Mouse (Mus musculus) heart, embryonic 15.5 days (tissue): ENCODE results near the gene Hadha. TPM values are rescaled to one million over a fixed set of nuclear protein-coding genes. Genes with fewer than 3 reads are reported as not detected.

Source experiments
- ATAC-seq: fragments of 200-750 bp; cut with Nextera tagmentation; replicated peaks from 2 replicates; pipeline ENCODE4 v1.8.0; 2017; ENCODE audit warnings: low read depth, moderate TSS enrichment; ENCODE audit not compliant: insufficient number of reproducible peaks, insufficient read depth, low FRiP score
- H3K27ac ChIP-seq: fragments of 300-500 bp; sonication (generic); 2 replicates; pipeline ENCODE4 v1.5.1; 2015; ENCODE audit warnings: mild to moderate bottlenecking, inconsistent platforms
- H3K27me3 ChIP-seq: fragments of 300-500 bp; sonication (generic); 2 replicates; pipeline ENCODE4 v1.6.1; 2015; ENCODE audit warnings: inconsistent platforms
- H3K36me3 ChIP-seq: fragments of 300-500 bp; sonication (generic); 2 replicates; pipeline ENCODE4 v1.6.1; 2015; ENCODE audit warnings: mild to moderate bottlenecking, inconsistent platforms
- H3K4me1 ChIP-seq: fragments of 300-500 bp; sonication (generic); replicated peaks from 2 replicates; pipeline ENCODE4 v1.6.1; 2015; ENCODE audit warnings: inconsistent platforms
- H3K4me2 ChIP-seq: fragments of 300-500 bp; sonication (generic); 2 replicates; pipeline ENCODE4 v1.6.1; 2015; ENCODE audit warnings: inconsistent platforms, mild to moderate bottlenecking, moderate library complexity
- H3K4me3 ChIP-seq: fragments of 300-500 bp; sonication (generic); 2 replicates; pipeline ENCODE4 v1.5.1; 2015; ENCODE audit warnings: mild to moderate bottlenecking, inconsistent platforms
- H3K9ac ChIP-seq: fragments of 300-500 bp; sonication (generic); 2 replicates; pipeline ENCODE4 v1.6.1; 2015; ENCODE audit warnings: mild to moderate bottlenecking, inconsistent platforms
- H3K9me3 ChIP-seq: fragments of 300-500 bp; sonication (generic); replicated peaks from 2 replicates; pipeline ENCODE4 v1.6.1; 2016; ENCODE audit warnings: inconsistent platforms
- WGBS: fragments of 180-500 bp; shearing (Covaris S2); methylation state at CpG from one replicate; pipeline ENCODE4 v1.1.7; 2015; ENCODE audit warnings: mixed read lengths; 5-methylcytosine and 5-hydroxymethylcytosine counted together
- polyA plus RNA-seq: library from polyadenylated mRNA; unstranded; fragments of >200 nt; fragmentation: Nextera tagmentation; extraction: Ambion mirVana; gene quantifications from 2 replicates; pipeline ENCODE4 v1.2.1, GENCODE M21; 2015

Hadha gene
- polyA plus RNA-seq: 261 and 298 TPM in 2 replicates

GRCm38 (mm10) chr5:30154474-30155394, at the start of gene Hadha, which contains the start of gene Hadhb:
Gene Hadha (minus strand): TSS chr5:30155162.
Gene Hadhb (plus strand): TSS chr5:30155248.
- ATAC-seq: peak; percentile 85
- Histone ChIP-seq H3K27ac (peak within 1 kb of the TSS; percentile 94), H3K4me1 (peaks cover 34% of the 10 kb centered on the region), H3K27me3 (no peaks in the 10 kb centered on the region), H3K9ac (peak within 1 kb of the TSS; percentile 97), H3K36me3 (no peaks in the 10 kb centered on the region), H3K4me3 (peak within 1 kb of the TSS; percentile 91), H3K9me3 (no peaks in the 10 kb centered on the region), H3K4me2 (peak within 1 kb of the TSS; percentile 60)
- under 1% methylated on average over 53 of the region's 53 CpGs for WGBS

- ATAC-seq: no peak
- Histone ChIP-seq H3K4me2 (no peak overlapping the region), H3K4me1 (peaks cover 10% of the 10 kb centered on the region), H3K27ac (no peak overlapping the region), H3K27me3 (no peaks in the 10 kb centered on the region), H3K9ac (no peak overlapping the region), H3K36me3 (no peaks in the 10 kb centered on the region), H3K4me3 (no peak overlapping the region), H3K9me3 (no peaks in the 10 kb centered on the region)
- WGBS: 65% methylated on average over 1 of the region's 1 CpGs
Observed at GRCm38 (mm10) chr5:30204441-30204840, 49.5 kb upstream of the Hadha start.

- Histone ChIP-seq H3K4me2 (no peak overlapping the region), H3K9ac (no peak overlapping the region), H3K9me3 (no peaks in the 10 kb centered on the region), H3K4me3 (no peak overlapping the region), H3K27ac (no peak overlapping the region), H3K36me3 (no peaks in the 10 kb centered on the region), H3K4me1 (0 out of 2 replicates have a peak, but pooled peaks cover 4% of the 10 kb centered on the region), H3K27me3 (no peaks in the 10 kb centered on the region)
- no peak for ATAC-seq
- WGBS: 71% methylated on average over 10 of the region's 10 CpGs
Observed at GRCm38 (mm10) chr5:30203216-30203885, 48.4 kb upstream of the Hadha start.

GRCm38 (mm10) chr5:30202221-30202620, 47.3 kb upstream of the Hadha start:
- 79% methylated on average over 7 of the region's 7 CpGs for WGBS
- Histone ChIP-seq H3K4me1 (0 out of 2 replicates have a peak, but pooled peaks cover 4% of the 10 kb centered on the region), H3K9me3 (no peaks in the 10 kb centered on the region), H3K27ac (no peak overlapping the region), H3K4me2 (no peak overlapping the region), H3K27me3 (no peaks in the 10 kb centered on the region), H3K9ac (no peak overlapping the region), H3K36me3 (no peaks in the 10 kb centered on the region), H3K4me3 (no peak overlapping the region)
- ATAC-seq: no peak

- 42% methylated on average over 5 of the region's 5 CpGs for WGBS
Observed at GRCm38 (mm10) chr5:30201521-30201920, 46.6 kb upstream of the Hadha start.

GRCm38 (mm10) chr5:30198257-30198656, 43.3 kb upstream of the Hadha start:
- Histone ChIP-seq H3K4me3 (no peak overlapping the region), H3K9ac (no peak overlapping the region), H3K27ac (no peak overlapping the region), H3K27me3 (no peaks in the 10 kb centered on the region), H3K4me2 (no peak overlapping the region), H3K36me3 (no peaks in the 10 kb centered on the region), H3K9me3 (no peaks in the 10 kb centered on the region), H3K4me1 (0 out of 2 replicates have a peak, but pooled peaks cover 8% of the 10 kb centered on the region)
- no peak for ATAC-seq
- 63% methylated on average over 7 of the region's 7 CpGs for WGBS

More at GRCm38 (mm10) chr5:30201521-30201920, 46.6 kb upstream of the Hadha start:
- Histone ChIP-seq H3K4me1 (0 out of 2 replicates have a peak, but pooled peaks cover 4% of the 10 kb centered on the region), H3K27me3 (no peaks in the 10 kb centered on the region), H3K4me2 (no peak overlapping the region), H3K27ac (no peak overlapping the region), H3K4me3 (no peak overlapping the region), H3K9me3 (no peaks in the 10 kb centered on the region), H3K36me3 (no peaks in the 10 kb centered on the region), H3K9ac (no peak overlapping the region)
- ATAC-seq: 0 out of 2 replicates have a peak, but pooled peaks have one; percentile 25

- H3K9me3 ChIP-seq: no peaks in the 10 kb centered on the region
- no peak overlapping the region for H3K9ac ChIP-seq
- ATAC-seq: no peak
- H3K36me3 ChIP-seq: no peaks in the 10 kb centered on the region
- no peak overlapping the region for H3K4me2 ChIP-seq
- 0 out of 2 replicates have a peak, but pooled peaks cover 4% of the 10 kb centered on the region for H3K4me1 ChIP-seq
- no peak overlapping the region for H3K4me3 ChIP-seq
- H3K27ac ChIP-seq: no peak overlapping the region
- 86% methylated on average over 5 of the region's 5 CpGs for WGBS
- no peaks in the 10 kb centered on the region for H3K27me3 ChIP-seq
Observed at GRCm38 (mm10) chr5:30195340-30195739, 40.4 kb upstream of the Hadha start.

DNA sequence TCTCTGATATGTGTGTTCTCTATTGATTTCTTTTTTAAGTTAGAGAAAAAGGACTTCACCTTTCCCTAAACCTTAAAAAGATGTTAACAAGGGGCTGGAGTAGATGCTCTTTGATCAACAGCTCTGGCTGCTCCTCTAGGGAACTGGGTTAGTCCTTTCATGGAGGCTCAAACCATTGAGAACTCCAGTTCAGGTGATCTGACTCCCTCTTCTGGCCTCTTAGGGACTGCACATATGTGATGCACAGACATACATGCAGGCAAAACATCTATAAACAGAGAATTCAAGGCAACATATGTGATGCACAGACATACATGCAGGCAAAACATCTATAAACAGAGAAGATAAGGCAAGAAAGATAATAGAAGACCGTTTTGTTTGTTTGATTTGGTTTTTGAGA, 37.5 kb upstream of the Hadha start:
- 0 out of 2 replicates have a peak, but pooled peaks cover 4% of the 10 kb centered on the region for H3K4me1 ChIP-seq
- H3K4me3 ChIP-seq: no peak overlapping the region
- peaks cover 22% of the 10 kb centered on the region; the same call in 1 of the 2 replicates for H3K36me3 ChIP-seq
- H3K27ac ChIP-seq: no peak overlapping the region
- H3K9me3 ChIP-seq: no peaks in the 10 kb centered on the region
- no peak for ATAC-seq
- no peaks in the 10 kb centered on the region for H3K27me3 ChIP-seq
- H3K9ac ChIP-seq: no peak overlapping the region
- WGBS: 61% methylated on average over 1 of the region's 1 CpGs
- H3K4me2 ChIP-seq: no peak overlapping the region

DNA sequence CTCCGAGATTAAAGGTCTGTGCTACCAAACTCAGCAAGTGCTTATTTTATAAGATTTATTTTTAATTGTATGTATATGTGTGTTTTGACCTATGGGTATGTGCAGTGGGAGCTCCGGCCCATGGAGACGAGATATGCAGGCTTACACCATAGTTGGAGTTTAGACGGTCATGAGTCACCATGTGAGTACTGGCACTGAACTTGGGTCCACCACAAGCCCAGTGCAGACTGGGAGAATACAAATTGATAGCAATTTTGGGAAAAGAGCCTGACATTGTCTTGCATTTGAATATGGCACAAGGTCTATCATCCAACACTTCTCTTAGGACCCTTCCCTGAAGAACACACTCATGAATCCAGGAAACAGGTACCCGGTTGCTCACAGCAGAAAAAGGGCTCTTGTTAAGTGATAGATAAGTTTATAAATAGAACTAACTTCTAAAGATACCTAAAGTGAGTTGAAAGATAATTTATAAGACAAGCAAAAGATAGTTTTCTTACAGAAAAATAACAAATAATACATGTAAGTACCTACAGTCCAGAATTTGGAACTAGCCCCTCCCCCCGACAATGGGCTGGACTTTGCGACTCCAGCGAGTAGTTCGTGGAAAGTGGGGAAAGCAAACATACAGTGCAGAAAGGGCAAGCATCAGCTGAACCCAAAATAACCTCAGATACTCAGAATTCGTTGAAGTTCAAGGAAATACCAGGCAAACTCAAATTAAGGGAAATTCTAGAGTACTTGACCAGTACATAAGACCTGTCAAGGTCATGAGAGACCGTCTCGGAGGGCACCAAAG, 32.9 kb upstream of the Hadha start:
- WGBS: 86% methylated on average over 12 of the region's 12 CpGs
- peaks cover 56% of the 10 kb centered on the region for H3K36me3 ChIP-seq
- no peak for ATAC-seq
- no peaks in the 10 kb centered on the region for H3K27me3 ChIP-seq
- no peak overlapping the region for H3K4me2 ChIP-seq
- no peak overlapping the region for H3K4me3 ChIP-seq
- H3K9me3 ChIP-seq: no peaks in the 10 kb centered on the region
- H3K9ac ChIP-seq: no peak overlapping the region
- H3K4me1 ChIP-seq: no peaks in the 10 kb centered on the region
- no peak overlapping the region for H3K27ac ChIP-seq

- H3K27me3 ChIP-seq: no peaks in the 10 kb centered on the region
- no peak overlapping the region for H3K27ac ChIP-seq
- ATAC-seq: no peak
- peaks cover 77% of the 10 kb centered on the region for H3K36me3 ChIP-seq
- H3K4me2 ChIP-seq: no peak overlapping the region
- peaks cover 14% of the 10 kb centered on the region for H3K4me1 ChIP-seq
- WGBS: 79% methylated on average over 4 of the region's 4 CpGs
- no peaks in the 10 kb centered on the region for H3K9me3 ChIP-seq
- no peak overlapping the region for H3K9ac ChIP-seq
- no peak overlapping the region for H3K4me3 ChIP-seq
Observed at GRCm38 (mm10) chr5:30175811-30176210, 20.8 kb upstream of the Hadha start.
